Mouse (Mus musculus) lung, adult 2 months (tissue): ENCODE measurements at regions not wholly inside any gene's neighbourhood (a gene's known extent, or its start where the extent isn't known, plus 50 kb on each side); places are given as distances from the start of the nearest gene placed in this dataset.
"Not testable (repeated sequence)": the region's sequence is repeated elsewhere in the genome, so short reads cannot be mapped to it uniquely, and the experiment has no call there.

Source experiments
- DNase-seq: peaks from one replicate; pipeline ENCODE4 v3.0.0; 2022
- H3K4me1 ChIP-seq: fragments of 200-500 bp; 2 replicates; pipeline ENCODE4 v1.6.1; 2011; ENCODE audit warnings: low read length; ENCODE audit not compliant: control insufficient read depth, insufficient read depth
- H3K4me3 ChIP-seq: fragments of 200-500 bp; replicated peaks from 2 replicates; pipeline ENCODE3; 2011; ENCODE audit warnings: low read depth, mild to moderate bottlenecking, control low read depth, low read length; ENCODE audit errors: extremely low read depth
- CTCF ChIP-seq: fragments of 200-500 bp; IDR thresholded peaks from 2 replicates; pipeline ENCODE4 v1.5.1; 2011; ENCODE audit warnings: mild to moderate bottlenecking, low read length, control low read depth; ENCODE audit not compliant: insufficient read depth
- POLR2A ChIP-seq: fragments of 200-500 bp; IDR thresholded peaks from 2 replicates; pipeline ENCODE4 v1.6.1; 2011; ENCODE audit warnings: low read depth, mild to moderate bottlenecking, control low read depth, low read length, borderline replicate concordance; ENCODE audit errors: extremely low read depth
- WGBS: fragments of 180-500 bp; shearing (Covaris S2); methylation state at CpG from one replicate; pipeline ENCODE4 v1.1.7; 2018; 5-methylcytosine and 5-hydroxymethylcytosine counted together

DNA sequence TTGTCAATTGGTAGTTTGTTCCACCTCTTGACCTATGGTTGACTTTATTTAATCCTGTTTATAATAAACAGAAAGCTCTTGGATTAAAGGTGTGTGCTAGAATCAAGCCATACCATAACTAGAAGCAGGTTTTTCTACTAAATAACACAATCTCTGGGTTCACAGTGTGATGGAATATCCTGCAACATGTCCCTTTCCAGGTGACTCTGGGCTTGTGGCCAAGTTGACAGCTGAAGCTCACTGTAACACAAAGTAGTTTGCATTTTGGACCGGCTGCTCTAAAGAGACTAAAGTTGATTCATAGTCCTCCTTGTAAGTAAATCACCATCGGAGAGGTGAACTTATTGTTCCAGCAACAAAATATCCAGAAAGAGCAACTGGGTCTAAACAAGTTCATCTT is 149.3 kb upstream of the Kctd3 start:
- no peak for TF ChIP-seq POLR2A
- no peak for TF ChIP-seq CTCF
- H3K4me1 ChIP-seq: no peaks in the 10 kb centered on the region
- DNase-seq: no peak
- H3K4me3 ChIP-seq: no peak overlapping the region
- WGBS: 72% methylated on average over 2 of the region's 2 CpGs

DNA sequence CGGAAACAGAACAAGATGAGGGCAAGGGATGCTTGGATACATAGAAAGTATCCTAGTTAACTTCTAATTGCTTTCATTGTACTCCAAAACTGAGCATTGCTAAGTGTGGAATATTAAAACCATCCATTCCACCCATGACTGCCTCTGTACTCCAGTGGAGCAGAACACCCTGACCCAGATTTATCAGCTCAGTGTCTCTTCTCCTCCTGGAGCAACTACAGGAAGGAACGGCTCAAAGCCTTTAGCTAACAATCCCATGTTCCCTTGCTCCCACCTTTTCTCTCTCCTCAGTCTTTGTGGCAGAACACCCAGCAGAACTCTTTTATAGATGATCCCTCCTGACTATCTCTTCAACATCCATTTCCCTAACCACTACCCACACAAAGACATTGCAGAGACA is 146.7 kb upstream of the Kctd3 start:
- Histone ChIP-seq H3K4me3 (no peak overlapping the region), H3K4me1 (no peaks in the 10 kb centered on the region)
- no peak for DNase-seq
- TF ChIP-seq CTCF: no peak
- TF ChIP-seq POLR2A: no peak
- WGBS: 90% methylated on average over 2 of the region's 2 CpGs

DNA sequence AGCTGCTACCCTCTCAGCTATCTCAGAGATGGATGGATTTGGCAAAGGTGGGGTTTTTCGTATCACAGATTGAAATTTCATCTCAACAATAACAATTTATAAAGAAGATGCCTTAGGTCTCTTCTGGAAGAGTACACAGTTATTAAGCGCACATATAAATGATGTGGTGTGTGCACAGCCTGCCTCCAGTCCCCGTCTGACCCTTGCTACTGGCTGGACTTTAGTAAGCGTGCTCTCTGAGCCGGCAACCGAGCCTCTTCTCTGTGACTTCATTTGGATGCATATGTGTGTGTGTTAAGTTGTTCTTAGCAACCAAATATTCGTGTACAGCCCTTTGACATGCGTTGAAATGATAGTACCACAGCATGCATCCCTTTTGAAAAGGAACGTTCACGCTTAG is 145.5 kb upstream of the Kctd3 start:
- H3K4me1 ChIP-seq: no peaks in the 10 kb centered on the region
- H3K4me3 ChIP-seq: no peak overlapping the region
- TF ChIP-seq POLR2A: no peak
- no peak for TF ChIP-seq CTCF
- no peak for DNase-seq
- 80% methylated on average over 10 of the region's 10 CpGs for WGBS

DNA sequence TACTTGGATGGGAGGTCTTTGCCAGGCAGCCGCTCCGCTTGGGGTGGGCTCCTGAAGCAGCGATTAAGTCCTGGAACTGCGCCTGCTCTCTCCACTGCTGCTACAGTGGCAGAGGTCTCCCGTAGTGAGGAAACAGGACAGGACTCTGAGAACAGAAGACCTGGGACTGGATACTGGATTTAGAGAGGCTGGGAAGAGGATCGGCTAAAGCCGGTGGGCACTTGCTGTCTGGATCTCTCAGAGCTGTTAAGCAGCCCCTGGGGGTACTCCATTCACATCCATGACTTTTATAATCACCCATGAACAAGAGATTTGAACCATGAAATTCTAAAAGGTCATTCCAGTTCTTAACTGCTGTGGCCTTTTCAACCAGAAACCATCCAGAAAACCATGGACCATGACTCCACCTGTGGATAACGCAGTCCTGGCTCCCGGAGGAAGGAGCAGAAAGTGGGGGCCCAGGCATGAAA is 135.4 kb upstream of the Kctd3 start:
- Histone ChIP-seq H3K4me1 (no peaks in the 10 kb centered on the region), H3K4me3 (no peak overlapping the region)
- DNase-seq: no peak
- TF ChIP-seq POLR2A (no peak), CTCF (no peak)
- 81% methylated on average over 9 of the region's 9 CpGs for whole genome bisulfite sequencing

DNA sequence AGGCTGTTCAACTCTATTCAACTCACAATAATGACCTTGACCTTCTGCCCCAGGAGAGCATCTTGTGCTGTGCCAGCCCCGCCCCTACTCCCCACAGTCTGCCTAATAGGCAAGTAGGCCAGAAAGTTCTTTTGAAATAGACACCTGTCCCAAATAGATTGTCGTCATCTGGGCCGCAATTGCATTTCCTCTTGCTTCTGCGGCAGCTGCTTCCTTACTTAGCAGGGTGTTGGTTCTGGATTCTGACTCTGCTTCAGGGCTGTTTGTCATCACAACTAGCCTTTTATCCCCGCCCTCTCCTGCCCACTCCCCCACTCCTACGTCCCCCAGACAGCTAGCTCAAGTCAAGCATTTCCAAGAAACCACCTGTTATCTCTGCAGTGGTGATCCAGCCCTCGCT is 134.9 kb upstream of the Kctd3 start:
- TF ChIP-seq POLR2A (no peak), CTCF (no peak)
- no peak for DNase-seq
- Histone ChIP-seq H3K4me3 (no peak overlapping the region), H3K4me1 (no peaks in the 10 kb centered on the region)
- 79% methylated on average over 7 of the region's 7 CpGs for WGBS

DNA sequence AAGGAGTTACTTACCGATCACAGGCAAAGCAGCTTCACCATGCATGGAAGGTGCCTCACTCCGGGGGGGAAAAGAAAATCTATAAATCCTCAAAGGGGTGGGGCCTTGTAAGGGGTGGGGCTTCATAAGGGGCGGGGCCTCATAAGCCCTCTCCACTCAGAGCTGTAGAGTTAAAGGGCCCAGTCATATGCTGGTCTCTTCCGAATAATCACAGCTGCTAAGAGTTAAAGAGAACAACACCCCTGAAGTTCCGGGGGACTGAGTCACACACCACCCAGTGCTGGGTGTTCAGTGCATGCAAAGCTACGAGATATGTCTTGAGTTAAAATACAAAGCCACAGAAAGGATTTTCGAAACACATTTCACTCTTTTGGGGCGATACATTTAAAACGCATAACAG is 134.1 kb upstream of the Kctd3 start:
- Histone ChIP-seq H3K4me3 (no peak overlapping the region), H3K4me1 (no peaks in the 10 kb centered on the region)
- no peak for DNase-seq
- 84% methylated on average over 9 of the region's 9 CpGs for WGBS
- TF ChIP-seq CTCF (no peak), POLR2A (no peak)

DNA sequence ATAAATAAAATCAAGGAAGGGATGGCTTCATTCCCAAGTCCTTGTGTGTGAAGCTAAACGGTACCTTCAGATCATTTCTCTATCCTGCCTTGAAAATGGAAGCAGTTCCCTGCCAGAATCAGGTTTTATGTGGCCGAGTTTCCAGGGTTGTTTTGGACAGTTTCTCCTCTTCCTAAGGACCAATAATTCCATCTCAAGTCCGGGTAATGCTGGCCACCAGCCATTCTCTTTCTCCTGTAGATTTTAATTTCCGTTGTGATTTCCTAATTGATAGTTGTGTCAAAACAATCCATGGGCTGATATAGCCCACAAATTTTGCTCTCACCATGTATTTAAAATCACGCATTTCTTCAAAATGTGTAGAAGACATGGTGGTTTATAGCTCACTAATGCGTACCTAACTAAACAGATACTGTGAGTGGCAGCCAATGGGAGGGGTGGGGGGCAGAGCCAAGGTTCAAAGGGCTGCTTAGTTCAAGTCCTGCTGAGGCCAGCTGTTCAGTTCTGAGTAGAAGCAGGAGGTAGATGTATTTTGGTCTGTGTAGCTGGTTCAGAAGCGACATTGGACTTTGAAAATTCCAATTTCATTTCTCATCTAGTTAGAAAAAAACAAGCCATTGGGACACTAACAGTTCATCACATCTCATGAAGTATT is 129.2 kb upstream of the Kctd3 start:
- WGBS: 61% methylated on average over 7 of the region's 7 CpGs
- Histone ChIP-seq H3K4me3 (no peak overlapping the region), H3K4me1 (no peaks in the 10 kb centered on the region)
- DNase-seq: no peak
- TF ChIP-seq CTCF (no peak), POLR2A (no peak)

DNA sequence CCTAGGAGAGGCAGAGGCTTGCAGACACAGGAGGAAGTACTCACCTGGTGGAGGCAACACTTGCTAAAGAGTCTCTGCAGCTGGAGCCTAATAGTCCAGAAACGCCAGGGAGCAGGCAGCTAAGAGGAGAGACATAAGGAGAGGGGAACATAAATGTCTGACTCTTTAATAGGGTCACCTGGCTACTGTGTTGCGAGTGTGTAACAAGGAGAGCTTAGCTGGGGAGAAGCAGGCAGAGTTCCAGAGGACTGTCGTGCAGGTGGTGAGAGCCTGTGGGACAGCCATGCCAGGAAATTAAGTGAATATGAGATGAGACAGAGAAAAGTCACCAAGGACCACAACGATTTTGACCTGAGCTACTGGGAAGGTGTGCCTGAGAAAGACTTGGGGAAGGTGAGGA is 128.2 kb upstream of the Kctd3 start:
- TF ChIP-seq POLR2A: no peak
- DNase-seq: no peak
- Histone ChIP-seq H3K4me1 (no peaks in the 10 kb centered on the region), H3K4me3 (no peak overlapping the region)
- 72% methylated on average over 4 of the region's 4 CpGs for WGBS

DNA sequence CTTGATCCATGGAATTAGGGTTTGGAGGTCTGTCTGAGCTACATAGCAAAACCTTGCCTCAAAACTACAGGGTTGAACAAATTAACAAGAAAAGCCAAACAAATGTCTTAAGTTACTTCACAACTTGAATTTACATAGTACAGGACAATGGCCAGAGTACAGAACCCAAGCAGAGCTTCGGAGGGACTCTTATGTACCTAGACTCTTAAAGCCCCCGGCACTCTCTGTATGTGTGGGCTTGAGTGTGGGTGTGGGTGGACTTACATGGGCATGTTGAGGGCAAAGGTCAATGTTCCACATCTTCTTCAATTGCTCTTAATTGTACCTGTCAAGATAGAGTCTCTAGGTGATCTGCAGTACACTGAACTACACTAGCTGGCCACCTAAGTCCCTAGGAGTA is 121.1 kb upstream of the Kctd3 start:
- no peak for DNase-seq
- Histone ChIP-seq H3K4me1 (no peaks in the 10 kb centered on the region), H3K4me3 (no peak overlapping the region)
- WGBS: 84% methylated on average over 2 of the region's 2 CpGs
- TF ChIP-seq CTCF (no peak), POLR2A (no peak)

DNA sequence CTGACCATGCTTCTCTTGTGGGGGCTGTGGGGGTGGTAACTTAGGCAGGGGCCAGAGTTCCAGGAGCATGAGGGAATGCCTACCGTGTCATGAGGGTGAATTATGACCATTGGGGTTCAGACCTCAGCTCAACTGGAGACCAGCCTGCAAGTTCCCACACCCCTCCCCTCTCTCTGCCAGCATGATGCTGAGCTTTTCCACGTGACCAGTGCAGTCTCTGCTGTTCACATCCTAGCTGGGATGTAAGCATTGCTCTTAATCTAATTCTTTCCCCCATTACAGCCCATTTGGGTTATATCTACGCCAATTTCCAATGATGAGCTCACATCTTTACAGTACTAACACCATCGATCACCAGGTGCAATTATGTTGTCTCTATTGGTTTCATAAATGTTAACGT is 120.6 kb upstream of the Kctd3 start:
- 83% methylated on average over 5 of the region's 5 CpGs for WGBS
- not testable (repeated sequence) for H3K4me1 ChIP-seq, H3K4me3 ChIP-seq, DNase-seq

DNA sequence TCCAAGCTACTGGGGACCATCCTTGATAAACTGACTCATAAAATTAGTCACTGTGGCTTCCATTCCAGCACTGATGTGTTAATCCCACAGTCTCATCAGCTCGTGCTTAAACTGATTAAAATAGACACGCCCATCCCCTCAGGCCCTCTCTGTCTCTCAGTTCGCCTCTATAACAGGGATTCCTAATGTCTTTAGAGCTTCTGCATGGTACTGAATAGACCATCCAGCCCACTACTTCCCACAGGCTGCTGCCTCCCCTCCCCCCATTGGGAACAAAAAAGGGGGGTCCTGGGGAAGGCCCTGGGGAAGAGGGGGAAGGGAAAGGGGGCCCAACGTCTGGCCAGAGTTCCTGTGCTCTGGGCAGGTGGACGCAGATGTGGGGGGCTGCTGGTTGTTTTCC is 119.7 kb upstream of the Kctd3 start:
- TF ChIP-seq CTCF (no peak), POLR2A (no peak)
- DNase-seq: no peak
- WGBS: 66% methylated on average over 5 of the region's 5 CpGs

More for the DNA sequence above, 119.7 kb upstream of the Kctd3 start:
- Histone ChIP-seq H3K4me3 (no peak overlapping the region), H3K4me1 (no peaks in the 10 kb centered on the region)
